Mouse (Mus musculus): ENCODE results near the gene Snx20.
A peak's percentile ranks its signal among the peaks of the same experiment; 100 is the strongest.

The Snx20 gene

DNA sequence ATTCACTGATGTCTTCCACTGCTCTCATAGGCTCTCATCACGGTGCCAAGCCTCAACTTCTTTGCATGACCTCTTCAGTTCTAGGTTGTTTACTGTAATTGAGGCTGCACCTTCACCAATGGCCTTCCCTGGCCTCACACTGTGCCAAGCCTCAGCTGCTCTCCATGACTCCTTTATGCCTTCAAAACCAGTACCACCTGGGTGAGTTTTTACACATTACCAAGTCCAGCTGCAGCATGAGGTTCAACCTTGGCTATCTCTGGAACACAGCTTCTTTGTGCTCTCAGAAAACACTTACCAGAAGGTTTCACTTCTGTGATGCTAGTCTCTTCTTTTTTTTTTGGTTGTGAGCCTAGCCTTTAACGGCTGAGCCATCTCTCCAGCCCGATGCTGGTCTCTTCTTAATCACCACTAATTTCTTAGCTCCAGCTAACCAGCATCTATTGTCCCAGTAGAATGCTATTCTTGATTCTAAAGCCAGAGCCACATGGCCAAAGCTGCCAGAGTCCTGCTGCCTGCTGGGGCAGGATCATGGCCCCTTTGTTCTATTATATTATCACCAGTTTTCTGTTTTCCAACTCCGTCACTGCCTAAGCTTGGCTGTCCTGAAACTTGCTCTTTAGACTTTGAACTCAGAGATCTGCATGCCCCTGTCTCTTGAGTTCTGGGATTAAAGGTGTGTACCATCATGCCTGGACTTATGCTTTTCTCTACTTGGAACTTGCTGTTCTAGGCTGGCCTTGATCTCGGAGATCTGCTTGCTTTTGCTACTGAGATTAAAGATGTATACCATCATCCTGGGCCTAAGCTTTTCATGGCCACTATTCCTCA, 7.0 kb upstream of the Snx20 start:
- DNase-seq (ENCODE audit: low spot score in 2 of 2), result no peak

DNA sequence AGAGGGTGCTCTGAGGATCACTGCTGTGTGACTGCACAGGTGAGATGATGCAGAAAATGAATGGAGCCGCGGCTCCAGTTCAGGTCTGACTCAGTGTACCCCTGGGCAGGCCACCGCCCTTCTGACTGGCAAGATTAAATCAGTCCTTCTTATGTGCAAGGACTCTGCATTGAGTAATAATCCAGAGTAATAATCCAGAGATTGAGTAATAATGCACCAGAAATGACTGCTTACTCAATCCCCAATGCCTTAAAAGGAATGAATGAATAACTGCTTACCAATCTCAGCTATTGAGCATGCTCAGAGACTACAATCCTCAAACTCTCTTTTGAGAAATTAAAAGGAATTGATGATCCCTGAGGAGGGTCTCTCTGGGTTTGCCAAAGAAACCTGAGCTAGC, 3.0 kb upstream of the Snx20 start:
- no peak for DNase-seq (ENCODE audit: low spot score in 2 of 2)

DNA sequence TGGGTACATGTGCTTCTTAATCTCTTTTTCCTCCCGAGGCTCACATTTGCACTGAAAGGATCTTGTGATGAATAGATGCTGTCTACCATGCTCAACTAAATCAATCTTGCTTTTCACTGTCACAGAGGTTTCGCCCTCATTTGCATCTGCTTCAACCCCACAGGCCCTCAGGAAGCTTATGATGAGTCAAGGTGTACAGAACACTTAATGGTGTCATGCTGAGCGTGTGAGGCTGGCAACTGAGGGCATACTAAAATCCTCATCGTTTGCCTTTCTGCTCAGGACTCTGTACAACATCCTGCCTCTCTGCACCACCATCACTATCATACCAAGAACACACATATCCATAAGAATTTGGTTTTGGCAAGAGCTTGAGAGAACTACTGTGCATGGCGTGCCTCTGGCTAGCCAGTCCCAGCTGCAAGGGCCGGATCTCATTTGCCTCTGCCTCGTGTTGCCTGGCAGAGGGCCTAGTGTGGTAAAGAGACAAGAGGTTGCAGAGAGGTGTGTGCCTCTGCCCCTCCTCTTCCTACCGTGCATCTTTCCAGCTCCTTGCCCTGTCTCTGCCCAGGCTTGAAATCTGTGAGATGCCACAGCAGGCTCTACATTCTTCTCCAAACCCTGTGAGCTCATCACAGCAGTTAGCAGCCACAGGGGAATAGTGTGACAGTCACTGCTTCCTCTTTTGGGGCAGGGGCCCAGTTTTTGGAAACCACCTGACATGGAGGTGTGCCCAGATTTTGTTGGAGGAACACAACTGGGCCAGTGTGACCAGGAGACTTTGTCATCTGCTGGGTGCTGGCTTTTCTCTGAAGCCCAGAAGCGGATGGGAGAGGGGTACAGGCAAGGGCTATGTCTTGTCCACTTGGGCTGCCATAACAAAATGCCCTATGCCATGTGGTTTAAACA, 1.4 kb upstream of the Snx20 start:
- DNase-seq (ENCODE audit: low spot score in 2 of 2), result no peak

GRCm38 (mm10) chr8:88633343-88633765, 2.6 kb downstream of the Snx20 start:
- no peak for DNase-seq (ENCODE audit: low spot score in 2 of 2)

DNA sequence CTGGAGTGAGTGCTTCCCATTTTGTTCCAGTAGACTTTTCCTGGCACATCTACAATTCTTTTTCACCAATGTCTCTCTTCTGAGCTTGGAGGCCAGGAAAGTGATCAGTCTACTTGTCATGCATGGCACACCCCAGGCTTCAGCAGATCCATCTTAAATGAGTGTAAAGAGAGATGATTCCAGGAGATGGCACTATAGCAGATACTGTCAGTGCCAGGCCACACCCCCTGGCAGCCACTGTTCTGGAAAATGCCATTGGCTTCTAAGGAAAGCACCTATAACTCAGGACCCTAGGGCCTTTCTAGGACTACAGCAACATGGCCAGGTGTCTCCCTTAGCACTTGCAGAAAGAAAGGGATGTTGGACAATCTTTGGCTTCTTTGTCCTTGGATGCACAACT, 4.8 kb downstream of the Snx20 start:
- no peak for DNase-seq (ENCODE audit: low spot score in 2 of 2)

GRCm38 (mm10) chr8:88630225-88630624, 5.7 kb downstream of the Snx20 start:
- DNase-seq (ENCODE audit: low spot score in 2 of 2), result no peak

GRCm38 (mm10) chr8:88628001-88628774, 7.7 kb downstream of the Snx20 start:
- no peak for DNase-seq (ENCODE audit: low spot score in 2 of 2)

DNA sequence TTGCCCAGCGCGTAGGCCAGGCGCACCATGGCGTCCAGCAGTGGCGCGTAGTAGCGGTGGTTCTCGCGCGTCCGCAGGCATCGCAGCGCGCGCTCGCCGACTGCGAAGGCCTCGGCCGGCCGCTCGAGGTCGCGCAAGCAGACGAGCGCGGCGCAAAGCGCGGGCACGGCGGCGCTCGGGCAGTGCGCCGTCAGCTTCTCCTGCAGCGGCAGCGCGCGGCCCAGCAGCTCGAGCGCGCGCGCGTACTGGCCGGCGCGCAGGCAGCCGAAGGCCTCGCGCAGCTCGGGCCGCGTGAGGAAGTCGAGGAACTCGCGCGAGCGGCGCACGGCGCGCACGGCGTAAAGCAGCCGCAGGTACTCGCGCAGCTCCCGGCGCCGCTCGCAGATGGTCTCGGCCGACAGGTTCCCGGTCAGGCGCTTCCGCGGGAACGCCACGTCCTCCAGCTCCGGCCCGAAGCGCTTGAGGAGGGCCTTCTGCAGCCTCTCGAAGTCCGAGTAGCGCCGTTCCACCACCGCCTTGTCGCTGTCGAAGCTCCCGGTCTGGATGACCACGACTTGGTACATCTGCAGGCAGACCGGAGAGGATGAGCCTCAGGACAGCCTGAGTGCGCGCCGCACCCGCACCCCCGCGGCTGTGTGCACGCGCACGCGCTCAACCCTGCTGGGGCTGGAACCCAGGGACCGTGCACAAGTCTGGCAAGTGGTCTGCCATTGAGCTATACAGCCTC, 8.5 kb downstream of the Snx20 start:
- peak; percentile 42 to 69 for DNase-seq (ENCODE audit: low spot score in 2 of 2)

- DNase-seq (ENCODE audit: low spot score in 2 of 2), result no peak
Observed at GRCm38 (mm10) chr8:88626940-88627264, 9.0 kb downstream of the Snx20 start.

DNA sequence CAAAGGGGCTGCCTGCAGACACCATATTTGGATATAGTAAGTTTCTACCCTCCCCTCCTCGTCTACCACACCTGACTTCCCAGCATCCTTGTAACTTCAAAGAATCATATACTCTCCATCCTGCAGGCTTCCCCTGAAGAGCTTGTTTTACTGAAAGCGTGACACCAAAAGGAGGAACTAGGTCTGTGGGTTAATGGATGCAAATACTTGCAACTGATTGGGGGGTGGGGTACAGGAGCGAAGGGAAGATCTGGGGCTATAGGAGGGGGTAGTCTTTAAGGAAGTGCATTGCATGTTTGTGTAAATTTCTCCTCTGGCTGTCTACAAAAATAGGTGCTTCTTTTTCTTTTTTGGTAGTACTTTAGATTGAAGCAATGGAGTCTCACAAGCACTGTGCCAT, 9.5 kb downstream of the Snx20 start:
- DNase-seq (ENCODE audit: low spot score in 2 of 2), result no peak

GRCm38 (mm10) chr8:88624276-88624675, 11.7 kb downstream of the Snx20 start:
- DNase-seq (ENCODE audit: low spot score in 2 of 2), result no peak

DNA sequence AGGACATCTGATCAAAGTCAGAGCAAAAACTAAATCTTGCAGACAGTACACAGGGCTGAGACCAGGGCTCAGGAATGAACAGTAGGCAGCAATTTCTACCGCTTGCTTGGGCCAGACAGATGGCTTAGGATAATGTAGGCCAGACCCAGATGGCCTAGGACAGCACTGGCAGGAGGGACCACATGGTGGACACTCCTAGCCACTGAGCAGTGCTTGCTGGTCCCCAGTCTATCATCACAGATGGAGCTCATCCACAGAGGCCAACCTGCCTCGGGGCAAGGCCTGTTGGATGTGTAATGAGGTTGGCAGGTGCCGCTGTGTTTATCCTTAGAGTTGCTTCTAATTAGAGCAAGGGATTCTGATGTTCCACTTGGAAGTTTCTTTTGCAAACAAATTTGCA, 12.6 kb downstream of the Snx20 start:
- DNase-seq (ENCODE audit: low spot score in 2 of 2), result no peak

GRCm38 (mm10) chr8:88621408-88621807, 14.5 kb downstream of the Snx20 start:
- peak; percentile 60 to 69 for DNase-seq (ENCODE audit: low spot score in 2 of 2)

DNA sequence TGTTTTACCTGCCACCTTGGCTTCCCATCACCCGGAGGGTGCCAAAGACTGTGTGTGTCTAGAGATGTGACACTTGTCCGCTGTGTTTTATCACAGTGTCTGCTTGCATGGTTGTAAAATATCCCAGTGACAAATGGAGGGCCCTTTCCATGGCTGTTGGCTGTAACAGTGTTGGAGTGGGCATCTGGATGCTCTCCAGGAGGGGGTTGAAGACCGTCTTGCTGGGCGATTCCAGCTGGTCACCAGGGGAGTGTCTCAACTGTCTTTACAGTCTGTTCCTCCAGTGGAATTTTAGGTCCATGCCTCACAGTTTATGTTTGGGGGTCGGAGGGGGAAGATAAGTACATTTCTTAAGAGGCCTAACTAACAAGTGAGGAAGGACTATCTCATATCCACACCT, 15.0 kb downstream of the Snx20 start:
- DNase-seq (ENCODE audit: low spot score in 2 of 2), result no peak

DNA sequence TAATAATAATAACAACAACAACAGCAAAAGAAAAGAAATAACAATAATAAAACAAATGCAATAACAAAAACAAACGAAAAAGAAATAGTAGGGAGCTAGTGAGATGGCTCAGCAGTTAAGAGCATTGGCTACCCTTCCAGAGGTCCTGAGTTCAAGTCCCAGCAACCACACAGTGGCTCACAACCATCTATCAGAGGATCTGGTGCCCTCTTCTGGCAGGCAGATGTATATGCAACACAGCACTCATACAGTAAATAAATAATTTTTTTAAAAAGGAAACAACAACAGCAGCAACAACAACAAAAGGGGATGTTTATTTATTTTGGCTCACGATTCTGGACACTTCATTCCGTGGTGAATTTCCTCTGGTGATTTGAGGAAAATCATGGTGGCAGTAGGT, 16.4 kb downstream of the Snx20 start:
- DNase-seq (ENCODE audit: low spot score in 2 of 2), result no peak

- DNase-seq (ENCODE audit: low spot score in 2 of 2), result no peak
Observed at GRCm38 (mm10) chr8:88618612-88619011, 17.3 kb downstream of the Snx20 start.

- DNase-seq (ENCODE audit: low spot score in 2 of 2), result no peak
Observed at GRCm38 (mm10) chr8:88614981-88615380, 20.9 kb downstream of the Snx20 start.

GRCm38 (mm10) chr8:88610271-88610670, 25.7 kb downstream of the Snx20 start:
- no peak for DNase-seq (ENCODE audit: low spot score in 2 of 2)

DNA sequence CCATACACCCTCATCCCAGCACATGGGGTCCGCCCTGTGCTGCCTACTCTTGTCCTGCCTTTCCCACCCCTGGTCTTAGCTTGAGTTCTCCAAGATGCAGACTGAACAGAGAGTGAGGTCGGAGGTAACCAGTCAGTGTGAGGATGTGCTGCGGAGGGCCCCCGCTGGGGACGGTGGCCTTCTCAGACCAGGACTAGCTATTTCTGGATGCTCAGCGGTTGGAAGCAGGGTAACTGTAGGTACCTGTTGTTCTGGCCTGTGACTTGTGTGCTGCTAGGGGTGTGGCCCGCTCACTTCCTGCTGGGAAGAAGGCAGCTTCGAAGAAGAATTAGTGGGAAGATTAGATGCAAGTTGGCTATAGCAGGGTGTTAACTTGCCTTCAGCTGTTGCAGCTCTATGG, 26.9 kb downstream of the Snx20 start:
- no peak for DNase-seq (ENCODE audit: low spot score in 2 of 2)

DNA sequence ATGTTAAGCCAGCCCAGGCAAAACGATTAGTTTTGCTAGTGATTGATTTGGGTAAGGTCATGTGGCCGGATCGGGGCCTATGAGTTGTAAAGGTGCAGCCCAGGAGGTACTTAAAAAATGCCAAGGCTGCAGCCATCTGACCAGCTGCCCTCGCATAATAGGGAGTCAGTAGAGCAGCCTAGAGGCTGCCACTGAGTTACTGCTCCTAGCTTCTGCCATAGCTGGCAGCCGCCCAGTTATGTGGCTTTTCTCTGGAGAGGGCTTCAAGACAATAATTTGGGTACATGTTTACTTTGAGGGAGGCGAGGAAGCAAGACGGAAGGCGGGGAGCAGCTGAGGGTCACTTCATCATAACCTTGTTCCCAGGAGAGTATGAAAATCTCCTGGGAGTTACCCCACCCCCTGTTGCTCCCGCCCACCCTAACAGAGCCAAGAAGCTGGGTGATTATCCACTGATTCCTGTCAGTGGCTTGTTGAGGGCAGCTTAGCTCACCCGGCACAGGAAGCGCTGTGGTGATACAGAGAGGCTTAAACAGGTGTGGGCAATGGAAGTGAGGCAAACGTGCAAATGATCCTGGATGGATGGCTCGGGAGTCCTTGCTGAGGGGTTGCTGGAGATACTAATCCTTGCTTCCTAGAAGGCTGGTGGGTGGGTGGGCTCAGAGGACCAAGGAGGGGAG, 30.4 kb downstream of the Snx20 start:
- no peak for DNase-seq (ENCODE audit: low spot score in 2 of 2)

Data from urinary bladder, postnatal 36 days (tissue).